Mouse (Mus musculus) MEL (cell line): ENCODE data around the gene Drc1.

ENCODE experiments used
- CHD1 ChIP-seq: IDR thresholded peaks from 2 replicates; pipeline ENCODE4 v1.6.1; 2012; ENCODE audit warnings: low read depth, mild to moderate bottlenecking, inconsistent platforms, low read length, improper control_type of control experiment
- CTCF ChIP-seq, 3 experiments: IDR thresholded peaks in 2 of 3; conservative IDR thresholded peaks in 1 of 3; 2 replicates each; pipeline ENCODE4 v1.5.1; 2011 to 2012; ENCODE audit warnings: low read length in 3 of 3, low read depth in 2 of 3, mild to moderate bottlenecking in 2 of 3, improper control_type of control experiment in 1 of 3, inconsistent platforms in 1 of 3, mixed read lengths in 1 of 3, moderate library complexity in 1 of 3; ENCODE audit not compliant: control insufficient read depth in 1 of 3, insufficient read depth in 1 of 3, poor library complexity in 1 of 3, severe bottlenecking in 1 of 3
- E2F4 ChIP-seq: IDR thresholded peaks from 2 replicates; pipeline ENCODE4 v1.6.1; 2011; ENCODE audit warnings: low read depth, low read length, improper control_type of control experiment, borderline replicate concordance
- EP300 ChIP-seq, 2 experiments: IDR thresholded peaks; 2 replicates each; pipeline ENCODE4 v1.6.1; 2011; ENCODE audit warnings: improper control_type of control experiment in 2 of 2, low read length in 2 of 2, low read depth in 1 of 2, mild to moderate bottlenecking in 1 of 2
- POLR2A ChIP-seq, 2 experiments: IDR thresholded peaks; 2 replicates each; pipeline ENCODE4 v1.6.1; 2011 to 2012; ENCODE audit warnings: low read length in 2 of 2, mild to moderate bottlenecking in 2 of 2, control low read depth in 1 of 2, improper control_type of control experiment in 1 of 2, low read depth in 1 of 2, moderate library complexity in 1 of 2; ENCODE audit not compliant: control insufficient read depth in 1 of 2, insufficient read depth in 1 of 2, poor library complexity in 1 of 2
- TBP ChIP-seq: IDR thresholded peaks from 2 replicates; pipeline ENCODE4 v1.8.0; 2011; ENCODE audit warnings: low read depth, low read length, improper control_type of control experiment
- ZKSCAN1 ChIP-seq: IDR thresholded peaks from 2 replicates; pipeline ENCODE4 v1.6.1; 2012; ENCODE audit warnings: low read depth, mild to moderate bottlenecking, inconsistent platforms, low read length, improper control_type of control experiment, moderate library complexity
- ZMIZ1 ChIP-seq: IDR thresholded peaks from 2 replicates; pipeline ENCODE4 v1.6.1; 2012; ENCODE audit warnings: low read depth, mild to moderate bottlenecking, inconsistent platforms, low read length, improper control_type of control experiment, moderate library complexity

- TF ChIP-seq EP300 (IDR thresholded peaks at IDR 0.05; ENCODE audit: low read depth in 1 of 2, low read length in 2 of 2) (no peak), ZKSCAN1 (no peak), E2F4 (no peak), TBP (no peak), POLR2A (IDR thresholded peaks at IDR 0.05; ENCODE audit: control insufficient read depth in 1 of 2, insufficient read depth in 1 of 2, low read depth in 1 of 2, low read length in 2 of 2, poor library complexity in 1 of 2) (no peak), CHD1 (no peak), CTCF (IDR thresholded peaks at IDR 0.05 in 2 of 3, conservative IDR thresholded peaks at IDR 0.05 in 1 of 3; ENCODE audit: control insufficient read depth in 1 of 3, insufficient read depth in 1 of 3, low read depth in 2 of 3, low read length in 3 of 3, poor library complexity in 1 of 3, severe bottlenecking in 1 of 3) (0 out of 6 replicates have a peak, but pooled peaks of 1 of the 3 experiments have one; percentile 1), ZMIZ1 (no peak)
Observed at GRCm38 (mm10) chr5:30255567-30256354, 25.4 kb upstream of the Drc1 start.
